Mouse (Mus musculus): ENCODE data around the gene Pamr1.

The Pamr1 gene

GRCm38 (mm10) chr2:102620744-102621429 lies 71.1 kb downstream of the Pamr1 start:
- Histone ChIP-seq H3K27me3 (ENCODE audit: insufficient read depth, low read length) (no peaks in the 10 kb centered on the region), H3K4me3 (replicated peaks; ENCODE audit: low read length) (no peak overlapping the region), H3K9me3 (ENCODE audit: low read length) (no peaks in the 10 kb centered on the region), H3K36me3 (ENCODE audit: insufficient read depth, low read length) (no peaks in the 10 kb centered on the region), H3K4me1 (replicated peaks; ENCODE audit: low read depth, low read length) (no peaks in the 10 kb centered on the region)
- TF ChIP-seq NANOG (IDR thresholded peaks at IDR 0.05; ENCODE audit: borderline replicate concordance, low read length), result no peak
- TF ChIP-seq CTCF (conservative IDR thresholded peaks at IDR 0.05; ENCODE audit: low read length), result no peak

GRCm38 (mm10) chr2:102622176-102622575 lies 72.4 kb downstream of the Pamr1 start:
- Histone ChIP-seq H3K27me3 (ENCODE audit: insufficient read depth, low read length) (no peaks in the 10 kb centered on the region), H3K36me3 (ENCODE audit: insufficient read depth, low read length) (no peaks in the 10 kb centered on the region), H3K4me3 (replicated peaks; ENCODE audit: low read length) (no peak overlapping the region), H3K9me3 (ENCODE audit: low read length) (no peaks in the 10 kb centered on the region), H3K4me1 (replicated peaks; ENCODE audit: low read depth, low read length) (no peaks in the 10 kb centered on the region)
- TF ChIP-seq POU5F1 (IDR thresholded peaks at IDR 0.05; ENCODE audit: borderline replicate concordance, low read length), result no peak
- TF ChIP-seq CTCF (conservative IDR thresholded peaks at IDR 0.05; ENCODE audit: low read length), result no peak
- TF ChIP-seq NANOG (IDR thresholded peaks at IDR 0.05; ENCODE audit: borderline replicate concordance, low read length), result no peak

- TF ChIP-seq CTCF (conservative IDR thresholded peaks at IDR 0.05; ENCODE audit: low read length) (no peak), POU5F1 (IDR thresholded peaks at IDR 0.05; ENCODE audit: borderline replicate concordance, low read length) (no peak), NANOG (IDR thresholded peaks at IDR 0.05; ENCODE audit: borderline replicate concordance, low read length) (no peak)
- no peaks in the 10 kb centered on the region for H3K27me3 ChIP-seq (ENCODE audit: insufficient read depth, low read length)
- H3K9me3 ChIP-seq (ENCODE audit: low read length), result no peaks in the 10 kb centered on the region
- H3K36me3 ChIP-seq (ENCODE audit: insufficient read depth, low read length), result no peaks in the 10 kb centered on the region
- no peaks in the 10 kb centered on the region for H3K4me1 ChIP-seq (replicated peaks; ENCODE audit: low read depth, low read length)
- H3K4me3 ChIP-seq (replicated peaks; ENCODE audit: low read length), result no peak overlapping the region
Observed at GRCm38 (mm10) chr2:102622943-102623342, 73.1 kb downstream of the Pamr1 start.

GRCm38 (mm10) chr2:102624538-102624937 lies 74.7 kb downstream of the Pamr1 start:
- Histone ChIP-seq H3K9me3 (ENCODE audit: low read length) (no peaks in the 10 kb centered on the region), H3K36me3 (ENCODE audit: insufficient read depth, low read length) (no peaks in the 10 kb centered on the region), H3K27me3 (ENCODE audit: insufficient read depth, low read length) (no peaks in the 10 kb centered on the region), H3K4me1 (replicated peaks; ENCODE audit: low read depth, low read length) (no peaks in the 10 kb centered on the region), H3K4me3 (replicated peaks; ENCODE audit: low read length) (no peak overlapping the region)
- TF ChIP-seq CTCF (conservative IDR thresholded peaks at IDR 0.05; ENCODE audit: low read length) (no peak), NANOG (IDR thresholded peaks at IDR 0.05; ENCODE audit: borderline replicate concordance, low read length) (no peak)

GRCm38 (mm10) chr2:102632361-102632760 lies 82.5 kb downstream of the Pamr1 start:
- Histone ChIP-seq H3K4me3 (replicated peaks; ENCODE audit: low read length) (no peak overlapping the region), H3K4me1 (replicated peaks; ENCODE audit: low read depth, low read length) (no peaks in the 10 kb centered on the region), H3K9me3 (ENCODE audit: low read length) (no peaks in the 10 kb centered on the region), H3K36me3 (ENCODE audit: insufficient read depth, low read length) (no peaks in the 10 kb centered on the region), H3K27me3 (ENCODE audit: insufficient read depth, low read length) (no peaks in the 10 kb centered on the region)
- TF ChIP-seq CTCF (conservative IDR thresholded peaks at IDR 0.05; ENCODE audit: low read length), result no peak
- TF ChIP-seq NANOG (IDR thresholded peaks at IDR 0.05; ENCODE audit: borderline replicate concordance, low read length), result no peak
- no peak for TF ChIP-seq POU5F1 (IDR thresholded peaks at IDR 0.05; ENCODE audit: borderline replicate concordance, low read length)

GRCm38 (mm10) chr2:102634010-102634409 lies 84.2 kb downstream of the Pamr1 start:
- Histone ChIP-seq H3K27me3 (ENCODE audit: insufficient read depth, low read length) (no peaks in the 10 kb centered on the region), H3K36me3 (ENCODE audit: insufficient read depth, low read length) (no peaks in the 10 kb centered on the region)

GRCm38 (mm10) chr2:102635523-102636060 lies 85.8 kb downstream of the Pamr1 start:
- Histone ChIP-seq H3K27me3 (ENCODE audit: insufficient read depth, low read length) (no peaks in the 10 kb centered on the region), H3K4me1 (replicated peaks; ENCODE audit: low read depth, low read length) (no peaks in the 10 kb centered on the region), H3K4me3 (replicated peaks; ENCODE audit: low read length) (no peak overlapping the region), H3K36me3 (ENCODE audit: insufficient read depth, low read length) (no peaks in the 10 kb centered on the region), H3K9me3 (ENCODE audit: low read length) (no peaks in the 10 kb centered on the region)
- TF ChIP-seq POU5F1 (IDR thresholded peaks at IDR 0.05; ENCODE audit: borderline replicate concordance, low read length), result no peak
- no peak for TF ChIP-seq NANOG (IDR thresholded peaks at IDR 0.05; ENCODE audit: borderline replicate concordance, low read length)
- TF ChIP-seq CTCF (conservative IDR thresholded peaks at IDR 0.05; ENCODE audit: low read length), result no peak

More at GRCm38 (mm10) chr2:102634010-102634409, 84.2 kb downstream of the Pamr1 start:
- Histone ChIP-seq H3K4me1 (replicated peaks; ENCODE audit: low read depth, low read length) (no peaks in the 10 kb centered on the region), H3K9me3 (ENCODE audit: low read length) (no peaks in the 10 kb centered on the region), H3K4me3 (replicated peaks; ENCODE audit: low read length) (no peak overlapping the region)
- TF ChIP-seq CTCF (conservative IDR thresholded peaks at IDR 0.05; ENCODE audit: low read length) (no peak), NANOG (IDR thresholded peaks at IDR 0.05; ENCODE audit: borderline replicate concordance, low read length) (no peak), POU5F1 (IDR thresholded peaks at IDR 0.05; ENCODE audit: borderline replicate concordance, low read length) (no peak)

GRCm38 (mm10) chr2:102636116-102636600 lies 86.3 kb downstream of the Pamr1 start:
- H3K9me3 ChIP-seq (ENCODE audit: low read length), result no peaks in the 10 kb centered on the region
- TF ChIP-seq POU5F1 (IDR thresholded peaks at IDR 0.05; ENCODE audit: borderline replicate concordance, low read length), result no peak
- H3K27me3 ChIP-seq (ENCODE audit: insufficient read depth, low read length), result no peaks in the 10 kb centered on the region
- H3K4me1 ChIP-seq (replicated peaks; ENCODE audit: low read depth, low read length), result no peaks in the 10 kb centered on the region
- no peak overlapping the region for H3K4me3 ChIP-seq (replicated peaks; ENCODE audit: low read length)
- no peaks in the 10 kb centered on the region for H3K36me3 ChIP-seq (ENCODE audit: insufficient read depth, low read length)

- no peaks in the 10 kb centered on the region for H3K27me3 ChIP-seq (ENCODE audit: insufficient read depth, low read length)
- 0 out of 2 replicates have a peak, but pooled peaks cover 7% of the 10 kb centered on the region for H3K9me3 ChIP-seq (ENCODE audit: low read length)
- H3K4me3 ChIP-seq (replicated peaks; ENCODE audit: low read length), result no peak overlapping the region
- H3K36me3 ChIP-seq (ENCODE audit: insufficient read depth, low read length), result no peaks in the 10 kb centered on the region
- no peaks in the 10 kb centered on the region for H3K4me1 ChIP-seq (replicated peaks; ENCODE audit: low read depth, low read length)
- TF ChIP-seq NANOG (IDR thresholded peaks at IDR 0.05; ENCODE audit: borderline replicate concordance, low read length), result no peak
- TF ChIP-seq POU5F1 (IDR thresholded peaks at IDR 0.05; ENCODE audit: borderline replicate concordance, low read length), result no peak
- no peak for TF ChIP-seq CTCF (conservative IDR thresholded peaks at IDR 0.05; ENCODE audit: low read length)
Observed at GRCm38 (mm10) chr2:102638140-102638539, 88.3 kb downstream of the Pamr1 start.
